Mouse (Mus musculus) heart, embryonic 12.5 days (tissue): ENCODE results near the gene Ankrd36. TPM values are rescaled to one million over a fixed set of nuclear protein-coding genes. Genes with fewer than 3 reads are reported as not detected.

Experiments used
- polyA plus RNA-seq: library from polyadenylated mRNA; unstranded; fragments of >200 nt; fragmentation: Nextera tagmentation; extraction: Ambion mirVana; gene quantifications from 2 replicates; pipeline ENCODE4 v1.2.1, GENCODE M21; 2016

The Ankrd36 gene
- polyA plus RNA-seq, 1 experiment from 2014 or later: 0.18 TPM

Other genes starting within 250 kb of the Ankrd36 start
- 7.3 and 7.6 TPM in 2 replicates for gene Znrf3, start 124.8 kb upstream of the Ankrd36 start, polyA plus RNA-seq
- 125 and 127 TPM in 2 replicates for gene Xbp1, start 49.0 kb upstream of the Ankrd36 start, polyA plus RNA-seq
- 16.4 and 17.9 TPM in 2 replicates for gene Ccdc117, start 27.5 kb upstream of the Ankrd36 start, polyA plus RNA-seq
- 167 and 171 TPM in 2 replicates for gene Mrps24, start 146.0 kb downstream of the Ankrd36 start, polyA plus RNA-seq
- 32.2 and 33.8 TPM in 2 replicates for gene Urgcp, start 192.7 kb downstream of the Ankrd36 start, polyA plus RNA-seq
- 87.0 and 88.0 TPM in 2 replicates for gene Dbnl, start 218.8 kb downstream of the Ankrd36 start, polyA plus RNA-seq
- 738 and 761 TPM in 2 replicates for gene Pgam2, start 234.0 kb downstream of the Ankrd36 start, polyA plus RNA-seq